Mouse (Mus musculus): Measurements from ENCODE around the gene Arid3b.
"Not testable (repeated sequence)": the region's sequence is repeated elsewhere in the genome, so short reads cannot be mapped to it uniquely, and the experiment has no call there.

The Arid3b gene

DNA sequence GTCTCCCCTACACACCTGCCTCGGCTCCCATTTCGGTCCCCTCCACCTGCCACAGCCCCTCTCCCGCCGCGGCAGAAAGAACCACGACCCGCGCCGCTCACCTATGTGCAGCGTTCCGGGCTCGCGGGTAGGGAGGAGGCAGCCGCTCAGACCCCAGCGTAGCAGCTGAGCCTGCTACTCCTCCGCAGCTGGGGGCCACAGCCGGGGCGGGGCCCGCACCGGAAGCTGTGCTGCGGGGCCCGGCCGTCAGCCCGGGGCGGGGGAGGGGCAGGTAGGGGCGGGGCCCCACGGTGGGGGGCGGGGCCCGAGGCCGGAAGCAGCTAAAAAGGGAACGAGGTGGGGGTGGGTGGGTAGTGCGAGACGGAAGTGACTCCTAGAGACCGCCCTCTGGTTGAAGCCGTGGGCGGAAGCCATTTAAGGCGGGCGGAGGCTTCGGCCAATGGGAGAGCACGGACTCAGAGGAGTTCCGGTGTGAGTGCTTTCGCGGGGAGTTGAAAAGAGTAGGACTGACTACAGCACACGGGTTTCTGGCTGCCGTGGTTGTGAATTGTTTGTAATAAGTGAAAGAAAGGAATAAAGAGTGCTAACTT lies at the start of gene Arid3b:
TSS of gene Arid3b (minus strand) at position 213 of the 590 bp plus-strand sequence.
- peak; percentile 91 to 94 for DNase-seq (ENCODE audit: low spot score in 2 of 2)

DNA sequence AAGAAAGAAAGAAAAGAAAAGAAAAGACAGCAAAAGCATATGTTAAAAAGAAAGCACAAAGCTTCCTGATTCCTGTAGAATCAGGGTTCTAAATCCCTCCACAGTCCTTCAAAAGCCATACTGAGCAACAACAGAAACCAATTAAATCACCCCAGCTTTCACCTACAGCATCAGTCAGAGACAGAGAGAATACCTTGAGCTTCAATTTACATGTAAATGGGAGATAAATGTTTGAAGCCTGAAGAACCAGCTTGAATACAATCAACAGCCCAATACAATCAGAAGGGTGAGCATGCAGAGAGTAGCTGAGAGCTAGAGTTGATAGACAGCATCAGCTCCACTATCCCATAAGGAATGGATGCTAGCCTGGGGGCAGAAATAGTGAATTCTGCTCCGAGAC lies 46.8 kb upstream of the Arid3b start:
- DNase-seq (ENCODE audit: low spot score in 2 of 2): no peak

DNA sequence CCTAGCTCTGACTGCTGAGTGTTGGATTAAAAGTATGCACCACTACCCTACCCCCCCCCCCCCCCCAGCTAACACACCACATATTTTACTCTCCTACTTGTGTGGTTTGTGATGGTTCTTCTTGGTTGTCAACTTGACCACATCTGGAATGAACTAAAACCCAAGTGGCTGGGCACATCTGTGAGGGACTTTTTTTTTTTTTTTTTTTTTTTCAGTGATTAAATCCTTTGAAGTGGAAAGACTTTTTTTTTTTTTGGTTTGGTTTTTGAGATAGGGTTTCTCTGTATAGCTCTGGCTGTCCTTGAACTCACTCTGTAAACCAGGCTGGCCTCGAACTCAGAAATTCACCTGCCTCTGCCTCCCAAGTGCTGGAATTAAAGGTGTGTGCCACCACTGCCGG lies 45.2 kb upstream of the Arid3b start:
- not testable (repeated sequence) for DNase-seq (ENCODE audit: low spot score in 2 of 2)

DNA sequence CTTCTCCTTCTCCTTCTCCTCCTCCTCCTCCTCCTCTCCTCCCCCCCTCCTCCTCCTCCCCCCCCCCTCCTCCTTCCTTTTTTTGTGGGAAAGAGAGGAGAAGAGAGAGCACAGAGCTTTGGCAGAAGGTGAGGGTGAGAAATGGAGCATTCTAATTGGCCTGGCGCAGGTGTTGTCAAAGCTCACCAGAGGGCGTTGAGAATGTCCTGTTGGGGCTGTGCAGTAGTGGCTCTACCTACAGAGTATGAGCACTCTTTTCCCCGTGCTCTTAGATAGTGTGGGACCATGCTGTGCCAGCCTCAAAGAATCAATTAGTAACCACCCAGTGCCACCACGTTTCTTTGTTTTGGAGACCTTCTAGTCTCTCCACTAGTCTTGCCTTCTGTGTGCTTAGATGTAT lies 43.7 kb upstream of the Arid3b start:
- no peak for DNase-seq (ENCODE audit: low spot score in 2 of 2)

DNA sequence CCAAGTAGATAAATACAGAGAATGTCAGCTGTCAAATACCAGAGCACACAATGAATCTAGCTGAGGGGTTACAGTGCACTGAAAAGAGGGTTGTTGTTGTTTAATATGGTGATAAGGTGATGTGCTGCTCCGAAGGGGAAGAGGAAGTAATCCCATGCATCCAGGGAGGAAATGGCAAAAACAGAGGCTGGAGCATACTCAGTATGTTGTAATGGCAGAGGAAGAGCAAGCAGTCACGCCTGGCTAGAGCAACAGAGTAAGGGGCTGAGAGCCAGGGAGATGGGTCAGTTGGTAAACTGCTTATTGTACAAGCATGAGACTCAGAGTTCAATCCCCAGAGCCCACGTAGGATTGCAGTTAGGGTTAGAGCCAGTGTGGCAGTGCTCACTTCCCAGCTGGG lies 42.6 kb upstream of the Arid3b start:
- DNase-seq (ENCODE audit: low spot score in 2 of 2): no peak

DNA sequence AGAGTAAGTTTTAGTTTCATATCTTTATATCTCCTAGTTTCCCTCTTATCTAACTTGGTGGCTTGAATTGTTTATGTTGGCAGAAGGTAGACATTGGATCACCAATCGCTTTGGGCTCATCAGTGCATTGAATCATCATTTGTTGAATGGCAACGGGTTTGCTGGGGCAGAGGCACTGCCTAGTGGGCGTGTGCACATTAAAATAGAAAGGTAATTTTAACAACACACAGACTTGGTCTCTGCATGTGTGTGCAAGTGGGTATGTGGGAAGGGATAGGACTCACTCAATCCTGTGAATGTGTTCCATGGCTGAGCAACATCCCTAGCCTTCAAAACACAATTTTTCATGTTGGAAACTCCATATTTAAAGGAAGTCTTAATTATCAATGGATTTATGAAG lies 38.4 kb upstream of the Arid3b start:
- DNase-seq (ENCODE audit: low spot score in 2 of 2): no peak

DNA sequence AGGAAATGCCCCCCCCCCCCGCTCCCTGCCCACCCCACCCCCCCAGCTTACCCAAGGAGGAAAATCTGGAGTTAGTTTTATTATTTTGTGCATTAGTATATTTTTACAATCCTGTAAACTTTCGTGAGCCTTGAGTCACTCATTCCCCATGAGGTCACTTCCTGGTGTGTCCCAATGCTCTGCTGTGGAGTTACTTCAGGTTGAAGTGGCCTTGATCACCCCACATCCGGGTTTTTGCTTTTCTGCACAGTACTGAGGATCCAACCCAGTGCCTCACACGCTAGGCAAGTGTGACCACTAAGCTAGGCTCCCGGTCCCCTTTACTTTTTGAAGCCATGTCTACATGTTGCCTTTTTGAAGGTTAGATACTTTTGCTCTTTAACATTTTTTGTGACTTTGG lies 37.5 kb upstream of the Arid3b start:
- no peak for DNase-seq (ENCODE audit: low spot score in 2 of 2)

DNA sequence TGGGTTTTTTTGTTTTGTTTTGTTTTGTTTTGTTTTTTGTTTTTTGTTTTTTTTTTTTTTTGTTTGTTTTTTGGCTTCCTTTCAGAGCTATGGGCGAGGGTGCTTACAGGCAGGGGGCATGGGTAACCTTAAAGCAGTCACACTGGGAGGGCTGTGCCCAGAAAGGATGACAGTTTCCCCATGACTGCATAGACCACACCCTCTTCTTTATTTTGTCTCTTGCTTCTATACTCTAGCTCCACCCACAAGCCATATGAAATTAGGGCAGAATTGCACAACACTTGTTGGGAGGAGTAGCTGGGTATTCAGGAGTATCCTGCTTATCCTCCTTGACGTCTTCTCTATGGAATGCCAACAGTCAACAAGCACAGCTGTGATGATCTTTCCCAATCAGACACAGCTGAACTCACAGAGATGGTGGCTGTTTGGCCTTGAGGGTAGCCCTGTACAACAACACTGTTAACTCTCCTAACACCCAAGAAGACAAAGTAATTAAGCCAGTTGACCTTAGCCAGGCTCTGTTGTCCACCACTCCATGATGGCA lies 33.8 kb upstream of the Arid3b start:
- no peak for DNase-seq (ENCODE audit: low spot score in 2 of 2)

DNA sequence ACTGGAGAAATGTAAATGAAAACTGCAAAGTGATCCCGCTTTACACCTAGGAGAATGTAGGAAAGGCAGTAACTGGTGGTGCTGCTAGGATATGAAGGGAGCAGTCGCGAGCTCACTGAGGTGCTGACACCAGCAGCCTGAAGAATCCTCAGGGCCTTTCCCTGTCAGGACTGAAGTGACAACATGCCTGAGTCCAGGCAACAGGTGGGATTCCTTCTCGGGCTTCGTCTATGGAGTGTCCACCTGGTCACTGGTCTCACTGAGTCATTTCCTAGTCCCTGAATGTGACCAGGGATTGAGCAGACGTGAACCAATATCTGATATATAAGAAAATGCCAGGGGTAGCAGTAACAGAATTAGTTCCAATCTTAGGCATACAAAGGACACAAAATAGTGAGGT lies 32.2 kb upstream of the Arid3b start:
- no peak for DNase-seq (ENCODE audit: low spot score in 2 of 2)

DNA sequence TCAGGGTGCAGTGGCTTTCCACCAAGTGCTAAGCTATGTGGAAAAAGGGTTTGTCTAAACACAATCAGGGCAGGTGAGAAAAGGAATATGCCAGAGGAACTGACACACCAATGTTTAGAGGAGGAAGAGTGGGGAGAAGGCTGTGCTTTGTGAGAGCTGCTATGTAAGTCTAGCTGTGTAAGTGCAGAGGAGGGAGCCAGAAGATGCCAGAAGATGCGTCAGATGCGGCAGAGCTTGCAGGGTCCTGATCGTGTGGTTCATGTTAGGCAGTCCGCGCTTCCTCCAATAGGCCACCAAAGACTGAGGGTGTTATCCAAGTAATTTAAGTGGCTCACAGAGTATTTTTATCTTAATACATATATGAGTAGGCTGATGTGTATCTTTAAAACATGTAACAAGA lies 31.3 kb upstream of the Arid3b start:
- DNase-seq (ENCODE audit: low spot score in 2 of 2): no peak

DNA sequence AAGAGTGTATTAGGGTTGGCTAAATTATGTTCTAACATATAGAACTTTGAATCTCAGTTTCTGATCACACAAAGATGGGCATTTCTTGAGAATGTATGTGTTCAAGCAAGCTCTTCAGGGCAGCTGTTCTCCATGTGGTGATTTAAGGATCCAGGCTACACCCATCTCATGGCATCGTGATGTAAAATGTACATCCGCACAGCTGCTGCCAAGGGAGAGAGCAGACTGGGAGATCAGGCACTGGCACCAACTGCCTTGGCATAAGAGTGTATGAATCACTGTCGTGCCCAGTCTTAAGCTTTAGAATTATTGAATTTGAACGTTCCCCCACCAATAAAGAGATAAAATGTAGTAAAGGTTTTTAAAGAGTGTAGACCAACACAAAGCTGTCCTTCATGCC lies 30.6 kb upstream of the Arid3b start:
- DNase-seq (ENCODE audit: low spot score in 2 of 2): no peak

DNA sequence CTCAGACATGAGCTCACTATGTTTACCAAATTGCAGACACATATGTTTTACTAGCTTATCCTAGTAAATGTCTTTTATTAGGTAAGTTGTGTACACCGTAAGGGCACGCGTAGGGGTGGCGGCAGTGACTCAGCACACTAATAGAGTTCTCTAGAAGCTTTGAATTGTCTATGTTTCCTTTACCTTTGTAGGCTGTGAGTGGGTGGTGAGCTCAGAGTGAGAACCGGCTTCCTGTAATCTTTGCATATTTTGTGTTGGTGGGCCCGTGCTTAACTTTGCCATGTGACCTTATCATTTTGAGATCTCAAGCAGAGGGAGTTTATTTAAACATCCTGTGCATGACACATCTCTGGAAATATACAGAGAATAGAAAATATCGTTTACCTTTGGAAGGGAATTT lies 29.9 kb upstream of the Arid3b start:
- peak; percentile 25 to 31 for DNase-seq (ENCODE audit: low spot score in 2 of 2)

DNA sequence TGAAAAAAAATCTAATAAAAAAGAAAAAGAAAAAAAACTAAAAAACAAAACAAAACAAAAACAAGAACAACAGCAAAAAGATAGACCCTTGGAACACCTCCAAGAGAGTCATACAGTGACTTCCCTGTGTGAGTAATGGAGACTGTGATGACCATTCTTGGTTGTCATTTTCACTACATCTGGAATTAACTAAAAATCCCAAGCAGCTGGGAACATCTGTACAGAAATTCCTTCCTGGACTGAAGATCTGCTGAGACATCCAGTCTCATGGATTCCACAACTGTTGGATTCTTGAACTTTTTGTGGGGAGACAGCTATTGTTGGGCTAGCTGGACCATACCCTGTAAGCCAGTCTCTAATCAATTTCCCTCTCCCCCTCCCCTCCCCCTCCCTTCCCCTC lies 27.7 kb upstream of the Arid3b start:
- no peak for DNase-seq (ENCODE audit: low spot score in 2 of 2)

DNA sequence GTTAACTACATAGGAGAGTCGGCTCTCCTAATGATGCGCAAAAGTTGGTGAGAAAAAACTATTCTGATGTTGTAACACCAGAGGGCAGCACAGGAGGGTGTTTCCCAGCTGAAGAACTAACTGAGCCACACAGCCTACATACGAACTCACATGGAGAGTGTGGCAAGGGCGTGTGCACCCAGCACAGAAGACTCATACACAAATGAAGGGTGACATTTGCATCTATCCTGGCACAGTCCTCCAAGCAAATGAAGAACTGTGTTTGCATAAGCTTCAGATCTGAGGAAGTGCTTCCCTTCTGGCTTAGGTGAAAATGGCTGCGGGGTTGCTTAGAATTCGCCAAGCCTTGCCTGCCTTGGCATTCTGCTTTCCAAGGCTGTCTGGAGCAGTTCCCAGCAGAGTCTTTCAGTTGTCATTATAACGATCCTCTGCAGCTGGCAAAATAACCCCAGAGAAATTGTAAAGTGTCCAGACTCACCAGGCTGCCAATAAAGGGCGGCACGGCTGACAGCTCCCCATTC lies 25.4 kb upstream of the Arid3b start:
- DNase-seq (ENCODE audit: low spot score in 2 of 2): peak; percentile 44 to 72

DNA sequence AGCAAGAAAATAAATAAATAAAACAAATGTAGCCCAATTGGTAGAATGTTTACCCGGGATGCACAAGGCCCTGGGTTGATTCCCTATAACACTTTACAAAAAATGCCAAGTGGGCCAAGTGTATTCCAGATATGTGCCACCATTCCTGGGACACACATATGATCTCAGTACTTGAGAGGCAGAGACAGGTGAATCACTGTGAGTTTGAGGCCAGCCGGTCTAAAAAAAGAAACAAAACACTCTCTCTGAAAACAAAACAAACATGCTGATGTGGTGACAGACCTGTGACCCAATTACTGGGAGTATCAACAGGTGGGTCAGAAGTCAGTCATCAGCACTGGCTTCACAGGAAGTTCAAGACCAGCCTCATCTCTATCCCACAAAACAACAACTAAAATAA lies 19.9 kb upstream of the Arid3b start:
- no peak for DNase-seq (ENCODE audit: low spot score in 2 of 2)

DNA sequence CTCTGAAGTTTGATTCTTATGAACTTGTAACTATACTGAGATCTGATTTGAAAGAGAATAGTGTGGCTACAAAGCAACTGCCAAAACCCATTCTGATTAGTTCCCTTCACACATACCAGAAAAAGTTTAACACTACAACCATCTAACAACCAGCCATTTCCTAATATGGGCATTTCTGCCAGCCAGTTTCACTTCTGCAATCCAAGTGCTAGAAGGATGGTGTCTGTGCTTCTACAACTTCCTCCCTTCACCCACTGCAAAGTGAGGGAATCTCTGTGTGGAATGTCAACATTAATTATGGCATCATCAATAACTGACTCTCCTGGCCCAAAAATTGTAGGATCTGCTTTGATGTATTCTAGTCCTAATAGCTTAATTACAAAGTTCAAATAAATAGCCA lies 17.7 kb upstream of the Arid3b start:
- DNase-seq (ENCODE audit: low spot score in 2 of 2): no peak

DNA sequence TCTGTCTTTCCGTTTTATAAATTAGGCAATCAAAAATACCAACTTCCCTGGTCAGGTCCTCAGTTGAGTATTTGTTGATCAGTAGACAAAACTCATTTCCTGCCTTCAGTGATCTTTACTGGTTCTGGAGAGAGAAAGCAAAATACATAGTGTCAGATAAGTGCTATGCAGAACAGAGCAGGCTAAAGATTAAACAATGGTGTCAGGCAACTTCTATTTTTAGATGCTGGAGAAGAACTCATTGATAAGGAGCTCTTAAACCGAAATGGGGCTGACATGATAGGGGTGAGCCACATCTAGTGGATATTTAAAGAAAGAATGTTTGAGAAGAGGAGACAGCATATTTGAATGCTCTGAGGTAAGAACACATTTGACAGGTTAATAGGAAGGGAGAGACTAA lies 2.4 kb upstream of the Arid3b start:
- DNase-seq (ENCODE audit: low spot score in 2 of 2): no peak

DNA sequence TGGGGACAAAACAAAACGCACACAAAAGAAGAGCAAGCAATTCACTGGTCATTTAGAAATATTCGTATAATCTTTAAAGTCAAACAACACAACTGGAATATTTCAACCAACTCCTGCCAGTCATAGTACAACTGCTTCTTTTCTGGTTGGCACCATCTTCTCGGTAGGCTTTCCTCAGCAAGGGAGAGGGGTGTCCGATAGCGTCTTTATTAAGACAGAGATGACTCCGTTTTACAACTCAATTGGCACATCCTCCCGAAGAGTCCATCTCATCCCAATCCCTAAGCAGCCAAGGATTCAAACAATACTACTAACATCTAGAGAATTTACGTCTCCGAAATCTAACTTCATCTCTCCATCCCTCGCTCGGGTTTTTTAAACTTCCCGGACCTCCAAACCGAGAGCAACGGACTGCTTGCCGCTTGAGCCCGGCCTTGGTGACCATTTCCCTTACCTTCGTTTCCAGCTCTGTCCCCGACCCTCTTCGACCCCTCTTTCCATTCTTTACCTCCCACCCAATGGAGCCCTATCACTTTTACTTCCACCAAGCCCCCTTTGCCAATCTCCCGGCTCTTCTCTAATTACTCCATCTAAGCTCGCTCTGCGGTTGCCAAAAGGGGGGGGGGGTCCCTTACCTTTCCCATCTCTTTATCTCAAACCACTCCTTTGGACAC lies 615 bp downstream of the Arid3b start:
- no peak for DNase-seq (ENCODE audit: low spot score in 2 of 2)

DNA sequence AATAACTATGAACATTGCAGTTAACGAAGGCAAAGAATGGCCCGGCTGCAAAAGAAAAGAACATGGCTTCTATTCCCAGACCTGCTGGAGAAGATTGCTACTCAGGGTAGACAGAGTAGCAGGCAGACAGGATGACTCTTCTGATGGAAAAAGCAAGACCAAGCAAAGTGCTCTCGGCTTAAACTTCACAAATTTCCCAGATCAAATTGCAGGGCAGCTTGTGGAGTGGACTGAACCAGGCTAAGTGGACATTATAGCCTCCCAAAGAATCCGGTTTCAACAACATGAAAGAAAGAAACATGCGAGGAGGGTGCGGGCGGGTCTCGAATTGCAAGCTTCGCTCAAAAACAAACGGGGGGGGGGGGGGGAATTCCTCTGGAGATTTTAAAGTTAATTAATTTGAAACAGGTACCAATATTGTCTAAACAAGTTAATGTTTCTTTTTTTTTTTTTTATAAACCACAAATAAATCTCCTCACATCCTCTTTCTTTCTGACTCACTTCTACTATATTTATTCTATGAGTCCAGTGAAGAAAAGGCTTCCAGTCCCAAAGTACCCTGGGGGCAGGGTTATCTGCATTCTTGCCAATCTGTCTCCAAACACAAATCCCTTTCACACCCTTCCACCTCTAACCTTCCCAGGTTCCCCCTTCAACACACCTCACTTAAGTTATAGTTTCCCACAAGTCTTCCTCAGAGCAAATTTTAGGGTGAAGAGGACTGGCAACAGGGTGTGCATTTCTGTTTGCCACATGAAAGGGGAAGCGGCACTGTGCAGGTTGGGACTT lies 1.8 kb downstream of the Arid3b start:
- no peak for DNase-seq (ENCODE audit: low spot score in 2 of 2)

DNA sequence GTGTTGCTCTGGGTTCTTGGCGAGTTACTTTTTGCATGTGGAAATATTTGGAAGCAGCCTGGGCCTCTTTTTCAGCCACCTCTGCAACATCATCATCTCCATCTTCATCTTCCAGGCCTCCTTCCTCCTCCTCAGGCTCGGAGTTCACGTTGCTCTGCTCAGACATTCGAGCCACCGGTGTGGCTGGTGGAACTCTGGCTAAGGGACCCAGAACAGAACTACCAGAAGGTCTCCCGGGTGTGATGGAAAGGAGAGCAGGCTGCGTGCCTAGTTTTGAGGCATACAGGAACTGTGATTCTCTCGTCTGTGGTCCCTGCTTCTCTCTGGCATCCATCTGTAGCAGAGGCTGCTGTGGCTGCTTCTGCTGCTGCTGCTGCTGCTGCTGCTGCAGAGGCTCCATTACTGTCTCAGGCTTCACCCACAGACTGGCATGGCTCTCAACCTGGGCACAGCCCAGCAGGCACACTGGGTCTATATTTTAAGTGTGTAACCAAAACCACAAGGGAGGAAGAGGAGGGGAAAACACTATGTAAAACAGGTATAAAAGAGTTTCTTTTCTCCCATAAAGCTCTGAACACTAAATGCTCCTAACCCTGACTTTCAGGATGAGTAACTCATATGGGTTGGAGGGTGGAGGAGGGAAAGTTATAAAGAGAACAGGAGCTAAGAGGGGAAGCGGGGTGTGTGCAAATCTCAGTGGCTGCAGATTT lies 2.7 kb downstream of the Arid3b start:
- no peak for DNase-seq (ENCODE audit: low spot score in 2 of 2)

DNA sequence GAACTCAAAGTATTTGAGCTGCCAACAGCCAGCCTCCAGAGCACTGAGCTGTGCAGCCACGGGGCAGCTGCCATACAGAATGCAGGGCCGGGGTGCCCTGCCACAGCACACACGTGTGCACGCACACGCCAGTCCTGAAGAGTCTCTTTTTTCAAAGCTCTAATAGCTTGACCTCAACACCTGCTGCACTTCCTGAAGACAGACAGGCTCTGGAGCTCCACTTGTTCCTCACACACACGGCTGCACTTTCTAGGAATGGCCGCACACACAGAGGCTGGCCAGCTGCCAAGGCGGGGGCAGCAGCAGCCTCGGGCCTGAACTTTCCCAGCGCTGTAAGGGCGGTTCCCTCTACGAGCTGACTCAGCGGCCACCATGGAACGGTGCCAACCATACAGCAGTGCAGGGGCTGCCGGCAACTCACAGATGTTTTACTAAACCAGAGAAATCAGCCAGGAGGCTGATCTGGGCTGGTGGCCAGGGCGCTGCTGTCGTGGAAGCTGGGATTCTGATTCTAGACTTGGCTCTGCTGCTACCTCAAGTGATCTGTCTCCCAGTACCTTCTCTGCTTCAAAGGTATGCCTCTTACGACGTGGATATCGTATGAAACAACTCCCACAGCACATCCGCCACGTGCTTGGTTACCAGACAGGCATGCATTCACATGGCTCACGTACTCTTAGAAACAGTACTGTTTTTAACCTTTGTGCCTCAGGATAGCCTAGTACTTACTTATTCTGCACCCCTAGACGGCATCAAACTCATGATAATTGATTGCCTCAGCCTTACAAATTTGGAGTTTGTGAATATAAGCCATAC lies 5.1 kb downstream of the Arid3b start:
- peak; percentile 70 to 76 for DNase-seq (ENCODE audit: low spot score in 2 of 2)
